Mouse (Mus musculus) liver, embryonic 16.5 days (tissue): ENCODE measurements at regions not wholly inside any gene's neighbourhood (a gene's known extent, or its start where the extent isn't known, plus 50 kb on each side); places are given as distances from the start of the nearest gene placed in this dataset.
"Not testable (repeated sequence)": the region's sequence is repeated elsewhere in the genome, so short reads cannot be mapped to it uniquely, and the experiment has no call there.

Experiments
- ATAC-seq: fragments of 200-750 bp; cut with Nextera tagmentation; 2 replicates; pipeline ENCODE4 v1.8.0; 2017; ENCODE audit warnings: low read depth, mild to moderate bottlenecking, moderate number of reproducible peaks, moderate library complexity
- H3K27ac ChIP-seq: fragments of 300-500 bp; sonication (generic); 2 replicates; pipeline ENCODE4 v1.5.1; 2014; ENCODE audit warnings: mild to moderate bottlenecking, low read length
- H3K27me3 ChIP-seq: fragments of 300-500 bp; sonication (generic); 2 replicates; pipeline ENCODE4 v1.6.1; 2014; ENCODE audit warnings: low read depth, low read length, mixed read lengths; ENCODE audit not compliant: control insufficient read depth, insufficient read depth
- H3K36me3 ChIP-seq: fragments of 300-500 bp; sonication (generic); 2 replicates; pipeline ENCODE4 v1.6.1; 2014; ENCODE audit warnings: mild to moderate bottlenecking; ENCODE audit not compliant: control insufficient read depth, insufficient read depth
- H3K4me1 ChIP-seq: fragments of 300-500 bp; sonication (generic); 2 replicates; pipeline ENCODE4 v1.6.1; 2014; ENCODE audit warnings: low read depth, low read length, mixed read lengths; ENCODE audit not compliant: control insufficient read depth
- H3K4me2 ChIP-seq: fragments of 300-500 bp; sonication (generic); 2 replicates; pipeline ENCODE4 v1.6.1; 2014; ENCODE audit warnings: low read depth, low read length, mixed read lengths
- H3K4me3 ChIP-seq: fragments of 300-500 bp; sonication (generic); 2 replicates; pipeline ENCODE4 v1.5.1; 2014; ENCODE audit warnings: low read depth, mild to moderate bottlenecking, low read length
- H3K9ac ChIP-seq: fragments of 300-500 bp; sonication (generic); 2 replicates; pipeline ENCODE4 v1.6.1; 2014; ENCODE audit warnings: low read depth, low read length
- H3K9me3 ChIP-seq: fragments of 300-500 bp; sonication (generic); replicated peaks from 2 replicates; pipeline ENCODE4 v1.6.1; 2016; ENCODE audit warnings: low read length; ENCODE audit not compliant: control insufficient read depth
- WGBS: fragments of 180-500 bp; shearing (Covaris S2); extraction: QIAGEN DNeasy Blood & Tissue Kit; methylation state at CpG from one replicate; pipeline ENCODE4 v1.1.7; 2014; ENCODE audit not compliant: insufficient replicate concordance; 5-methylcytosine and 5-hydroxymethylcytosine counted together

DNA sequence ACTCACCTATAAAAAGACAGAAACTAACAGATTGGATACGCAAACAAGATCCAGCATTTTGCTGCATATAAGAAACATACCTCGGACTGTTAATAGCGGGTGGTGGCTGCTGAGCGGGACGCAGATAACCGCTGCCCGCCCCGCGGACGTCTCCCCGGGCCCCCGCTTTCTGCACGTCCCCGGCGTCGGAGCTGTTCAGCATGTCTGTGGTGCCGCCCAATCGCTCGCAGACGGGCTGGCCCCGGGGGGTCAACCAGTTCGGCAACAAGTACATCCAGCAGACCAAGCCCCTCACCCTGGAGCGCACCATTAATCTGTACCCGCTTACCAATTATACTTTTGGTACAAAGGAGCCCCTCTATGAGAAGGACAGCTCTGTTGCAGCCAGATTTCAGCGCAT is 682.4 kb upstream of the Agtr1b start:
- not testable (repeated sequence) for H3K36me3 ChIP-seq, H3K27ac ChIP-seq, H3K4me2 ChIP-seq, H3K4me3 ChIP-seq, H3K9ac ChIP-seq, H3K27me3 ChIP-seq, H3K9me3 ChIP-seq, H3K4me1 ChIP-seq
- ATAC-seq: peak; percentile 56; the same call in 1 of the 2 replicates
- WGBS: 62% methylated on average over 16 of the region's 25 CpGs

DNA sequence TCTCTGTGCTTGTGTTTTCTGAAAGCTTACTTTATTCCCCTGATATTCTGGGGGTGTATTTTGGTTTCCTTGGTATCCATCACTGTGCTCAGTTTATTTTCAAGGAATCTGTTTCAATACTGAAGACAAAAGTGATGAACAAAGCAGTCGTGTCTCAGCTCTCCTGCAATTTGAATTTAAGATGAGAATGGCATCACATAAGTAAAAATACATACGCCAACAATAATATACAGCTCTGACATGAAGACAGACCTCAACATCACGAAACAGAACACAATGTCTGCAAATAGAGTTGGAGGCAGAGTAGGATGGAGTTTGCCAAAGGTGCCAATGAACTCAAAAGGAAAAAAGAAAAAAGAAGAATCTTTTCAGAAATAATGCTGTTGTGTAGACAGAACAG is 679.0 kb upstream of the Agtr1b start:
- no peaks in the 10 kb centered on the region for H3K9me3 ChIP-seq
- no peak overlapping the region for H3K4me2 ChIP-seq
- no peaks in the 10 kb centered on the region for H3K36me3 ChIP-seq
- whole genome bisulfite sequencing: 51% methylated on average over 3 of the region's 3 CpGs
- no peaks in the 10 kb centered on the region for H3K4me1 ChIP-seq
- no peaks in the 10 kb centered on the region for H3K27me3 ChIP-seq
- no peak overlapping the region for H3K27ac ChIP-seq
- no peak for ATAC-seq
- no peak overlapping the region for H3K9ac ChIP-seq
- H3K4me3 ChIP-seq: no peak overlapping the region

DNA sequence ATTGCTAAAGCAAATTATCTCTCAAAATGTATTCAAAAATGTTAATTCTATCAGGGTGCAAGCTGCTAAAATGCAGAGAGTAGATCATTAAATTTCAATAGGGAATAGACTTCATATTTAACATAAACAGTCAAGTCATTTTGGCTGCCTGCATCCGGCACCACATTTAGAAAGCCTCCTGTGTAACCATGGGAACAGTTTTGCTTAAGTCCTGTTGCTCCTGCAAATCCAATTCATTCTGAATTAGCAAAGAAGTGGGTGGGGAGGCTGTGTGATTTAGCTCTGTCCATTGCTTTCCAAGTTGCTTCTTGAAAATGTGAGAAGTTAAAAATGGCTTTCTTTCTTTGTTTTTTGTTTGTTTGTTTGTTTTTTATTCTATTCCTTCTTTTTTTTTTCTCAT is 658.9 kb upstream of the Agtr1b start:
- Histone ChIP-seq H3K36me3 (no peaks in the 10 kb centered on the region), H3K4me2 (no peak overlapping the region), H3K9me3 (no peaks in the 10 kb centered on the region), H3K27ac (no peak overlapping the region), H3K4me3 (no peak overlapping the region), H3K9ac (no peak overlapping the region), H3K4me1 (no peaks in the 10 kb centered on the region), H3K27me3 (no peaks in the 10 kb centered on the region)
- no peak for ATAC-seq
- 46% methylated on average over 1 of the region's 1 CpGs for whole genome bisulfite sequencing

DNA sequence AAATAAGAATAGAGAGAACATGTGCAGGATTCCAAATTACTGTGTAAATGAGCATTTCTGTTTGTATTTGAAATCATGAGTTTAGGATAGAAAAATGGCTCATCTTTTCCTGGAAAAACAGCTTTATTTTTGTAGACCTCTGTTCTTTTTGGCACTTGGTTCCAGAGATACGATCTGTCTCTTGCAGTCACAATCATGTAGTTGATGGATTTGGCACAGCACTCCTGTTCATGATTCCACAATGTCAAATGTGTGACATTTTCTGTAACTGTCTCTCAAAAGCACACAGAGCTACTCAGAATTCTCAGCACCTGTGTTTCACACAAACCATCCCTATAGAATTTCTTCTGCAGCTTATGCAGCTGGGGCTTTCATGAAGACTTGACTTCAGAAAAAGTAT is 654.0 kb upstream of the Agtr1b start:
- Histone ChIP-seq H3K9me3 (no peaks in the 10 kb centered on the region), H3K4me3 (no peak overlapping the region), H3K4me1 (no peaks in the 10 kb centered on the region), H3K4me2 (no peak overlapping the region), H3K27ac (no peak overlapping the region), H3K9ac (no peak overlapping the region), H3K27me3 (no peaks in the 10 kb centered on the region), H3K36me3 (no peaks in the 10 kb centered on the region)
- 43% methylated on average over 1 of the region's 1 CpGs for WGBS
- no peak for ATAC-seq

DNA sequence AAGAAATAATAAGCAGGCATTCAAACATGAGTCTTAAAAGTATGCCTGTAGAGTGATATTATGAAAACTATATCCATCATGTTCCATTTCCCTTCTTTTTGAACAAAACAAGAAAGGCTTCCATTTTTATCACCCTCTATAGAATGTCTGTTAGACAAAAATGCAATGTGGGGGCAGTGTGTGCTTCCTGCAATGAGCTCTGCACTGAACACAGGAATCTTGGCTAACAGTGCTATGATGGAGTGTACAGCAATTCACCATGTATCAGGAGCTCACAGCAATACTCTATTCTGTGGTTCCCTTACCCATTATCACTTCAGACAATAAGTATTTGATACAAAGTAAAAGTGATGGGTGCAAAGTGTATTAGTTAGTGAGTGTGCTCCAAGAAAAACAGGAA is 653.3 kb upstream of the Agtr1b start:
- Histone ChIP-seq H3K36me3 (no peaks in the 10 kb centered on the region), H3K4me3 (no peak overlapping the region), H3K9ac (no peak overlapping the region), H3K4me2 (no peak overlapping the region), H3K9me3 (no peaks in the 10 kb centered on the region), H3K27me3 (no peaks in the 10 kb centered on the region), H3K27ac (no peak overlapping the region), H3K4me1 (no peaks in the 10 kb centered on the region)
- ATAC-seq: no peak

DNA sequence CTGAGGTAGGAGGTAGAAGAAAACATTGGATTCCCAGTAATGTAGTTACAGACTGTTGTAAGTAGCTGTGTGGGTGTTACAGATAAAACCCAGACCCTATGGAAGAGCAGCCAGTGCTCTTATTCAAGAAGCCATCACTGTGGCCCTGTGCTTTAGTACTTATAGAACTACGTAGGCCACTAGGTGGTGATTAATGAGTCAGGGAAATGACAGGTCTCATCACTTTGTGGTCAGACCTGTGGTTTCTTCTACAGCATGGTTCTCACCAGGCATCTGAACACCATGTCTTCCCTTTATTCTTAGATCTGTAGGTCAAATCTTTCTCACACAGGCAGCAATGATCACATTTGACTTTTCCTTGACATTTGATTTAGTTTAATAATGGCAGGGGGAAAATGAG is 642.7 kb upstream of the Agtr1b start:
- no peaks in the 10 kb centered on the region for H3K9me3 ChIP-seq
- no peak overlapping the region for H3K4me2 ChIP-seq
- no peak overlapping the region for H3K9ac ChIP-seq
- no peaks in the 10 kb centered on the region for H3K27me3 ChIP-seq
- H3K36me3 ChIP-seq: no peaks in the 10 kb centered on the region
- H3K27ac ChIP-seq: no peak overlapping the region
- H3K4me1 ChIP-seq: no peaks in the 10 kb centered on the region
- no peak for ATAC-seq
- 21% methylated on average over 1 of the region's 1 CpGs for WGBS
- no peak overlapping the region for H3K4me3 ChIP-seq

DNA sequence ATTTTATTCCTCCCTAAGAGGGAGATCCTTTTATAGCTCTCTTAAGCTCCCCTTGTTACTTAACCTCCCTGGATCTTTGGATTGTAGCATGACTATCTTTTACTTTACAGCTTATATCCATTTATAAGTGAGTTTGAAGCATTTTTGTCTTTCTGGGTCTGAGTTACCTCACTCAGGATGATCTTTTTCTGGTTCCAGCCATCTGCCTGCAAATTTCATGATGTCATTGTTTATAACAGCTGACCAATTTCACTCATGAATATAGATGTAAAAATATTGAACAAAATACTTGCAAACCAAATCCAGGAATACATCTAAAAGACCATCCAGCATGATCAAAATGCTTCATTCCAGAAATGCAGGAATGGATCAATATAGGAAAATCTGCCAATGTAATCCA is 631.3 kb upstream of the Agtr1b start:
- ATAC-seq: no peak
- Histone ChIP-seq H3K4me1 (no peaks in the 10 kb centered on the region), H3K27ac (no peak overlapping the region), H3K4me2 (no peak overlapping the region), H3K9ac (no peak overlapping the region), H3K36me3 (no peaks in the 10 kb centered on the region), H3K27me3 (no peaks in the 10 kb centered on the region), H3K4me3 (no peak overlapping the region), H3K9me3 (no peaks in the 10 kb centered on the region)

DNA sequence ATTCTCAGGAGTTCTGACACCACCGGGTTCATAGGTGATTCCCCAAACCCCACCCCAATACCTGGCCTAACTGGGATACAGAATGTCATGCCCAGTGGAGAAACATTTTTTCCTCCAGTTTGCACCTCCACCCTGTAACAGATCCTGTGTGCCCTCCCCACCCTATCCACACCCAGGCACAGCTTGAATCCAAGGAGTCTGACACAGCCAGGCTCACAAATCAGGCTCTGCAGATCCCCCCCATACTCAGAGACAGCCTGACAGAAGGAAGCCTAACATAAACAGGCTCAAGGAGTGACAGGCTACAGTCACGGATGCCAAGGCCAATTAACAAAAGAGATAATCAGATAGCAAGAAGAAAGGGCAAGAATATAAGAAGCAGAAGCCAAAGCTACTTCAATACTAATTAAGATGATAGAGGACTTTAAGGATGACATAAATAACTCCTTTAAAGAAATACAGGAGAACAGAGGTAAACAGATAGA is 622.6 kb upstream of the Agtr1b start:
- Histone ChIP-seq H3K9ac (no peak overlapping the region), H3K4me2 (no peak overlapping the region), H3K9me3 (no peaks in the 10 kb centered on the region), H3K27me3 (no peaks in the 10 kb centered on the region), H3K27ac (no peak overlapping the region), H3K36me3 (no peaks in the 10 kb centered on the region), H3K4me3 (no peak overlapping the region), H3K4me1 (no peaks in the 10 kb centered on the region)
- no peak for ATAC-seq
- 50% methylated on average over 2 of the region's 2 CpGs for WGBS

DNA sequence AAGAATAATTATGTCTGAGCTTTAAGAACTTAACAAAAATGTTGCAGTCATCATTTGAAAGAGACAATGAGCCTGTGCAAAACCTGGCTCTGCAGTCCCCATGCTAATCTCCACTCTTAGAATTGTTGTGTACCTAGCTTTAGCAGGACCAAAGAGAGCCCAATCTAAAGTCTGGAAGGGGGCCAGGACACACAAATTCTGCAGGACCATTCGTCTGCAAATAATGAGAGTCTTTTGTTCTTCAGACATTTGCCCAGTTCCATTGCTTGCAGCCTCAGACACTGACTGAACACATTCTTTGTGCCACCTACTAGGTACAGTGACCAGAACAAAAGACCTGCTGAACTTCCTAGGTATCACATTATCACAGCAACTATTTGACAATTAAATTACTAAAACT is 620.0 kb upstream of the Agtr1b start:
- Histone ChIP-seq H3K9ac (no peak overlapping the region), H3K4me1 (no peaks in the 10 kb centered on the region), H3K4me2 (no peak overlapping the region), H3K27me3 (no peaks in the 10 kb centered on the region), H3K27ac (no peak overlapping the region), H3K4me3 (no peak overlapping the region), H3K36me3 (no peaks in the 10 kb centered on the region), H3K9me3 (no peaks in the 10 kb centered on the region)
- 11% methylated on average over 1 of the region's 1 CpGs for WGBS
- ATAC-seq: no peak

DNA sequence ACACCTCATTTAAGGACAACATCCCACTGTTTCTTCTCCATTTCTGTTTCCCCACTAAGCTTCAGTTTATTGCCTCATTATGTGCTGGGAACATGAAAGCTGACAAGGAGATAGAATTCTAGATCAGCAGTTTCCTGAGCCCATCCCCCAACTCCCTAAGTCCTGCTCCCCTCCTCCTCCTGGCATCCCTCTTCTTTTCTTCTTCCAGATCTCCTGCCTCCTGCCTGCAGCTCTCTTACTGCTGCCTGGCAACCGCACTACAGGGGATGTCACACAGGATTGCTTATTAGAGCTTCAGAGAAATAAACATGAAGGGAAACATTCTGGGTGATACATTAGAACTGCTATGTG is 619.4 kb upstream of the Agtr1b start:
- ATAC-seq: no peak
- Histone ChIP-seq H3K9me3 (no peaks in the 10 kb centered on the region), H3K9ac (no peak overlapping the region), H3K27me3 (no peaks in the 10 kb centered on the region), H3K4me2 (no peak overlapping the region), H3K36me3 (no peaks in the 10 kb centered on the region), H3K4me3 (no peak overlapping the region), H3K4me1 (no peaks in the 10 kb centered on the region), H3K27ac (no peak overlapping the region)
- WGBS: 46% methylated on average over 1 of the region's 1 CpGs
